Comparison of ENCODE assay signal across 8 mouse cellular contexts in genomic region chr10:10688907-10689667, GRCm38 (mm10). TPM values are rescaled to one million over a fixed set of nuclear protein-coding genes. Genes with fewer than 3 reads are reported as not detected.
A peak's percentile ranks its signal among the peaks of the same experiment; 100 is the strongest.
DNase-seq lines count a peak whose midpoint lies in the region; ATAC-seq and TF ChIP-seq lines count a peak whose summit lies in the region.

No protein-coding gene starts in this region.

- peak; percentile 80 for ATAC-seq in kidney, embryonic 14.5 days (ENCODE audit: low FRiP score, low TSS enrichment)
- peak; percentile 80 for ATAC-seq in forebrain, embryonic 15.5 days (replicated peaks)
- ATAC-seq in midbrain, postnatal 0 days (ENCODE audit: low FRiP score): peak; percentile 83

- H3K9me3 ChIP-seq in kidney, embryonic 14.5 days (ENCODE audit: control insufficient read depth, low read length): no peaks in the 10 kb centered on the region
- H3K9me3 ChIP-seq in forebrain, embryonic 15.5 days: no peaks in the 10 kb centered on the region
- H3K9me3 ChIP-seq in midbrain, postnatal 0 days (ENCODE audit: low read length): no peaks in the 10 kb centered on the region

- H3K4me1 ChIP-seq in kidney, embryonic 14.5 days (ENCODE audit: control insufficient read depth, insufficient read depth, low read length): no peaks in the 10 kb centered on the region
- H3K4me1 ChIP-seq in forebrain, embryonic 15.5 days: peaks cover 9% of the 10 kb centered on the region; the same call in 1 of the 2 replicates
- H3K4me1 ChIP-seq in midbrain, postnatal 0 days (ENCODE audit: insufficient read depth, low read length): no peaks in the 10 kb centered on the region
- H3K4me1 ChIP-seq in thymus, adult 2 months (replicated peaks; ENCODE audit: control insufficient read depth, insufficient read depth, low read length): no peaks in the 10 kb centered on the region

- 0 out of 2 replicates have a peak overlapping the region, but pooled peaks have one; percentile 35 for H3K9ac ChIP-seq in kidney, embryonic 14.5 days (ENCODE audit: low read depth, low read length)
- H3K9ac ChIP-seq in forebrain, embryonic 15.5 days (replicated peaks): peak overlapping the region; percentile 40
- H3K9ac ChIP-seq in midbrain, postnatal 0 days (replicated peaks; ENCODE audit: low read length, poor library complexity, severe bottlenecking): peak overlapping the region; percentile 54

- no peak for TF ChIP-seq POLR2A in thymus, adult 2 months (IDR thresholded peaks at IDR 0.05; ENCODE audit: control insufficient read depth, extremely low read depth, insufficient read depth, low read length, poor library complexity)

- H3K27me3 ChIP-seq in kidney, embryonic 14.5 days (ENCODE audit: control insufficient read depth, insufficient read depth, low read length): no peaks in the 10 kb centered on the region; the same call in 1 of the 2 replicates
- no peaks in the 10 kb centered on the region for H3K27me3 ChIP-seq in forebrain, embryonic 15.5 days
- no peaks in the 10 kb centered on the region for H3K27me3 ChIP-seq in midbrain, postnatal 0 days (ENCODE audit: insufficient read depth, low read length)
- no peaks in the 10 kb centered on the region for H3K27me3 ChIP-seq in thymus, adult 2 months (ENCODE audit: control insufficient read depth, insufficient read depth, low read length)

- peak overlapping the region; percentile 68 for H3K4me2 ChIP-seq in kidney, embryonic 14.5 days (replicated peaks; ENCODE audit: low read depth, low read length)
- peak overlapping the region; percentile 75 for H3K4me2 ChIP-seq in forebrain, embryonic 15.5 days (replicated peaks)
- peak overlapping the region; percentile 81 for H3K4me2 ChIP-seq in midbrain, postnatal 0 days (ENCODE audit: low read depth, low read length, poor library complexity, severe bottlenecking)

- H3K4me3 ChIP-seq in kidney, embryonic 14.5 days (ENCODE audit: low read length): peak overlapping the region; percentile 36
- H3K4me3 ChIP-seq in forebrain, embryonic 15.5 days: peak overlapping the region; percentile 45
- peak overlapping the region; percentile 47 for H3K4me3 ChIP-seq in midbrain, postnatal 0 days (ENCODE audit: low read depth, low read length)
- H3K4me3 ChIP-seq in thymus, adult 2 months (ENCODE audit: control insufficient read depth, insufficient read depth, low read length): no peak overlapping the region

- DNase-seq in kidney, postnatal 25 days: no peak
- DNase-seq in adrenal gland, postnatal 25 days: peak; percentile 3
- peak; percentile 42 to 64 for DNase-seq in left cerebral cortex, adult 8-10 months (ENCODE audit: low spot score in 2 of 2)
- peak; percentile 19 for DNase-seq in midbrain, postnatal 0 days (ENCODE audit: low spot score)
- no peak for DNase-seq in spleen, postnatal 14 days (ENCODE audit: low spot score in 2 of 2)
- DNase-seq in thymus, adult 2 months: no peak

- H3K27ac ChIP-seq in kidney, embryonic 14.5 days (ENCODE audit: low read depth, low read length): no peak overlapping the region
- no peak overlapping the region for H3K27ac ChIP-seq in forebrain, embryonic 15.5 days (replicated peaks)
- no peak overlapping the region for H3K27ac ChIP-seq in midbrain, postnatal 0 days (ENCODE audit: low read depth, low read length)
- no peak overlapping the region for H3K27ac ChIP-seq in thymus, adult 2 months (ENCODE audit: control insufficient read depth, insufficient read depth, low read length)

- WGBS in kidney, embryonic 14.5 days: 2% methylated on average over 34 of the region's 35 CpGs
- 5% methylated on average over 35 of the region's 35 CpGs for WGBS in forebrain, embryonic 15.5 days
- 4% methylated on average over 35 of the region's 35 CpGs for WGBS in midbrain, postnatal 0 days
- 8% methylated on average over 35 of the region's 35 CpGs for WGBS in thymus, adult 2 months

- no peaks in the 10 kb centered on the region for H3K36me3 ChIP-seq in kidney, embryonic 14.5 days (ENCODE audit: control insufficient read depth, insufficient read depth, low read length)
- no peaks in the 10 kb centered on the region for H3K36me3 ChIP-seq in forebrain, embryonic 15.5 days
- H3K36me3 ChIP-seq in midbrain, postnatal 0 days (ENCODE audit: insufficient read depth, low read length): no peaks in the 10 kb centered on the region
- no peaks in the 10 kb centered on the region for H3K36me3 ChIP-seq in thymus, adult 2 months (ENCODE audit: control insufficient read depth, insufficient read depth, low read length)

- TF ChIP-seq CTCF in midbrain, postnatal 0 days (IDR thresholded peaks at IDR 0.05): no peak
- TF ChIP-seq CTCF in thymus, adult 2 months (IDR thresholded peaks at IDR 0.05; ENCODE audit: borderline replicate concordance, control insufficient read depth, extremely low read depth, insufficient read depth, low read length, poor library complexity): no peak

RNA-seq across cellular contexts. Expression of gene Gm10944, which starts 7.9 kb away (rescaled TPM):
- not detected in 2 replicates for polyA plus RNA-seq in kidney, embryonic 14.5 days (2014; fragmentation: Nextera tagmentation; extraction: Ambion mirVana)
- not detected in 2 replicates for total RNA-seq in adrenal gland, postnatal 25 days (2021)
- not detected in 2 replicates for polyA plus RNA-seq in forebrain, embryonic 15.5 days (2015; fragmentation: Nextera tagmentation; extraction: Ambion mirVana)
- not detected for total RNA-seq in left cerebral cortex, adult 8-10 months (2022)
- total RNA-seq in midbrain, postnatal 0 days (2014; rRNA removed): not detected in 2 replicates
- polyA plus RNA-seq in midbrain, postnatal 0 days (2015; fragmentation: Nextera tagmentation; extraction: Ambion mirVana): not detected in 2 replicates
- not detected in 2 replicates for polyA plus RNA-seq in thymus, adult 2 months (2012; rRNA removed)

Comparison
In these comparisons a context has a peak if more than half of its experiments do, and no peak if none do; other contexts are left out.
1. DNase-seq: peak in adrenal gland, postnatal 25 days (single experiment), left cerebral cortex, adult 8-10 months (2 of 2) and midbrain, postnatal 0 days (single experiment); none in kidney, postnatal 25 days (0 of 2), spleen, postnatal 14 days (0 of 2) and thymus, adult 2 months (single experiment).
2. Peak in every context shown above with its lines, with median percentiles within 50 percentile points of each other: ATAC-seq, H3K4me2 ChIP-seq and H3K9ac ChIP-seq.